Mouse (Mus musculus) cortical plate, adult 2 months (tissue): Measurements from ENCODE around the gene Ak5. TPM values are rescaled to one million over a fixed set of nuclear protein-coding genes. Genes with fewer than 3 reads are reported as not detected.
"Not testable (repeated sequence)": the region's sequence is repeated elsewhere in the genome, so short reads cannot be mapped to it uniquely, and the experiment has no call there.

Source experiments
- H3K27ac ChIP-seq: fragments of 200-500 bp; 2 replicates; pipeline ENCODE4 v1.5.1; 2012; ENCODE audit warnings: low read length, control low read depth, inconsistent platforms; ENCODE audit not compliant: insufficient read depth
- H3K4me1 ChIP-seq: fragments of 200-500 bp; 2 replicates; pipeline ENCODE4 v1.6.1; 2011; ENCODE audit warnings: low read length; ENCODE audit not compliant: control insufficient read depth, insufficient read depth
- H3K4me3 ChIP-seq: fragments of 200-500 bp; 2 replicates; pipeline ENCODE4 v1.5.1; 2011; ENCODE audit warnings: mild to moderate bottlenecking, low read length, control low read depth; ENCODE audit not compliant: insufficient read depth
- CTCF ChIP-seq: fragments of 200-500 bp; IDR thresholded peaks from 2 replicates; pipeline ENCODE4 v1.5.1; 2011; ENCODE audit warnings: mild to moderate bottlenecking, control low read depth, low read length; ENCODE audit not compliant: insufficient read depth; ENCODE audit errors: extremely low read depth
- POLR2A ChIP-seq: fragments of 200-500 bp; IDR thresholded peaks from 2 replicates; pipeline ENCODE4 v1.6.1; 2011; ENCODE audit warnings: mild to moderate bottlenecking, low read length, control low read depth; ENCODE audit not compliant: insufficient read depth; ENCODE audit errors: extremely low read depth
- polyA plus RNA-seq: library from polyadenylated mRNA; depleted of rRNA; stranded (reverse); fragments of >200 nt; gene quantifications from 2 replicates; pipeline ENCODE4 v1.2.3, GENCODE M21; 2012

Ak5 gene
- polyA plus RNA-seq, 1 experiment, result 53.8 TPM

- TF ChIP-seq POLR2A (no peak), CTCF (no peak)
- peak overlapping the region; percentile 71 for H3K27ac ChIP-seq
- H3K4me3 ChIP-seq, result no peak overlapping the region
- H3K4me1 ChIP-seq, result peaks cover 5% of the 10 kb centered on the region
These were observed 75.3 kb downstream of the Ak5 start for GRCm38 (mm10) chr3:152592767-152593425.

DNA sequence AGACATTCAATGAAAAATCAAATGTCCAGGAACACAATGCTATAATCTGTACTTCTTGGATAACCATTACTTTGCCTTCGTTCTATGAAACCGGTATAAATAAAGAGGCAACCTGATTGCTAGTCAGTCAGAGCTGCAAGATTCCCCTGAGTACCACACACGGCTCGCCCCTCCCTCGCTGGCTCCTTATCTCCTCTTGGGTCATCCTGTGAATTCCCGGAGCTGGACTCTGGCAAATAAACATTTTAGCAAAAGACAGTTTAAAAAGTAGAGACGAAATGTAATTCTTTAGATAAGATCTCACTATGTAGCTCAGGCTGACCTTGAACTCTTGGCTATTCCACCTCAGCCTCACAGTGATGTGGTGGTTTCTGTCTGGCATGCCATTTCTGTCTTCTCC, 77.7 kb downstream of the Ak5 start:
- no peak for TF ChIP-seq CTCF
- no peak for TF ChIP-seq POLR2A
- H3K4me3 ChIP-seq, result no peak overlapping the region
- H3K4me1 ChIP-seq, result peaks cover 5% of the 10 kb centered on the region
- no peak overlapping the region for H3K27ac ChIP-seq

DNA sequence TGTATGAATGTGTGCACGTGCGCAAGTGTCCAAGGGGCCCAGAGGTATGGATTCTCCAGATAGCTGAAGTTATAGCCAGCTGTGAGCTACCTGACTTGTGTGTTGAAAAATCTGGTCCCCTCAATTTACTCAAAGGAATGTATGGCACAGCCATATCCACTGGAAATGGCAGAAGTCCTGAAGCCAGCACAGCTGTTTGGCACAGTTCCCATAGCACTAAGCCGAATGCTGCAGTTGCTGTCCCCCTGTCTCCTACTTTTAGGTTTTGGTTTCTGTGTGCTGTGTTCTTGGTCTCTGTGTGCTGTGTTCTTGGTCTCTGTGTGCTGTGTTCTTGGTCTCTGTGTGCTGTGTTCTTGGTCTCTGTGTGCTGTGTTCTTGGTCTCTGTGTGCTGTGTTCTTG, 79.1 kb downstream of the Ak5 start:
- not testable (repeated sequence) for H3K4me3 ChIP-seq

GRCm38 (mm10) chr3:152587007-152587406, 81.2 kb downstream of the Ak5 start:
- H3K27ac ChIP-seq, result no peak overlapping the region
- no peak overlapping the region for H3K4me3 ChIP-seq
- TF ChIP-seq POLR2A, result no peak
- no peak for TF ChIP-seq CTCF
- no peaks in the 10 kb centered on the region; the same call in 1 of the 2 replicates for H3K4me1 ChIP-seq

More for the DNA sequence above, 79.1 kb downstream of the Ak5 start:
- H3K27ac ChIP-seq, H3K4me1 ChIP-seq: not testable (repeated sequence)

DNA sequence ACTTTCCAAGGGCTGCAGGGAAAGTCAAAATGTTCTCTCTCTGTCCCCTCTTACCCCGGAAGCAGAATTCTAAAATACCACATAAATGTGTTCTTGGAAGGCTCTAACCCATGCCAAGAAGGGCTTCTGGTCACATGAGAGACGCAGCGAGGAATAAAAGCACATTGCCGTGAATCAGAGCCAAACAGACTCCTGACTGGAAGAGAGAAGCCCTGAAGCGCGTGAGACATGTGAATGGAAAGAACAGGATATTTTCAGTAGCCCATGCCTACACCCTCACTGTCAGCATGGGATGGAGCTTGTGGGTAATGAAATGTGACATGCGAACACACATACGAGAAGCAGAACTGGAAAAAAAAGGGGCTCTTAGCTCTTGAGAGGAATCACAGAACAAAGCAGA, 82.0 kb downstream of the Ak5 start:
- TF ChIP-seq CTCF, result no peak
- no peak for TF ChIP-seq POLR2A
- Histone ChIP-seq H3K4me1 (no peaks in the 10 kb centered on the region; the same call in 1 of the 2 replicates), H3K4me3 (no peak overlapping the region), H3K27ac (no peak overlapping the region)

DNA sequence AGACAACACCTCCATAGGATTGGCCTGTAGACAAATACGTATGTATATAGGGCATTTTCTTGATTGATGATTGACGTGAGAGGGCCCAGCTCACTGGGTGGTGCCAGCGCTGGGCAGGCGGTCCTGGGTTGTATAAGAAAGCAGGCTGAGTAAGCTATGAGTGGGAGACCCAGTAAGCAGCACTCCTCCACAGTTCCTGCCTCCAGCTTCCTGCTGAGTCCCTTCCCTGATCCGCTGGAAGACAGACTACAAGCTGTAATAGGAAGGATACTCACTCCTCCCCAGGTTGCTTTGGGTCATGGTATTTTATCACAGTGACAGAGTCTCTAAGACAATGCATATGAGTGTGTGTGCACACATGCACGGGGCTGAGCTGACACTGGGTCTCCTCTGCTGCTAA, 82.6 kb downstream of the Ak5 start:
- H3K4me1 ChIP-seq, result no peaks in the 10 kb centered on the region; the same call in 1 of the 2 replicates
- no peak overlapping the region for H3K27ac ChIP-seq
- no peak for TF ChIP-seq CTCF
- TF ChIP-seq POLR2A, result no peak

DNA sequence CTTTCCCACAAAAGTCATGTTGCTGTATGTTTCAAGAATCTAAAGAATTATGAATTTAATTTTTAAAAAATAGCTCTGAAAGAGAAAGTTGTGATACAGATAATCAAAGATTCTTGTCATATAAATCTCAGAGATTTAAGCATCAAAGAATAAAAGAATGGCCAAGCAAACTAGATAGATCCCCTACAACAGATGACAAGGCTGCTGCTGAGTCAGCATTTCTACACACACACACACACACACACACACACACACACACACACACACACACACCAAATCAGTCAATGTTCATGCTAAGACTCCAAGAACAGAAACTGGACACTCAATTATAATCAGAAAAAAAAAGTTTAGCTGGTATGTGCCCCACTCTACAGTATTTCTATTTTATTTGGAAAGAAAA, 85.1 kb downstream of the Ak5 start:
- TF ChIP-seq CTCF (no peak), POLR2A (no peak)
- no peak overlapping the region for H3K4me3 ChIP-seq
- no peak overlapping the region for H3K27ac ChIP-seq
- peaks cover 6% of the 10 kb centered on the region for H3K4me1 ChIP-seq

More for the DNA sequence above, 82.6 kb downstream of the Ak5 start:
- H3K4me3 ChIP-seq, result no peak overlapping the region

GRCm38 (mm10) chr3:152581853-152582252, 86.3 kb downstream of the Ak5 start:
- H3K4me1 ChIP-seq, H3K4me3 ChIP-seq, H3K27ac ChIP-seq: not testable (repeated sequence)

DNA sequence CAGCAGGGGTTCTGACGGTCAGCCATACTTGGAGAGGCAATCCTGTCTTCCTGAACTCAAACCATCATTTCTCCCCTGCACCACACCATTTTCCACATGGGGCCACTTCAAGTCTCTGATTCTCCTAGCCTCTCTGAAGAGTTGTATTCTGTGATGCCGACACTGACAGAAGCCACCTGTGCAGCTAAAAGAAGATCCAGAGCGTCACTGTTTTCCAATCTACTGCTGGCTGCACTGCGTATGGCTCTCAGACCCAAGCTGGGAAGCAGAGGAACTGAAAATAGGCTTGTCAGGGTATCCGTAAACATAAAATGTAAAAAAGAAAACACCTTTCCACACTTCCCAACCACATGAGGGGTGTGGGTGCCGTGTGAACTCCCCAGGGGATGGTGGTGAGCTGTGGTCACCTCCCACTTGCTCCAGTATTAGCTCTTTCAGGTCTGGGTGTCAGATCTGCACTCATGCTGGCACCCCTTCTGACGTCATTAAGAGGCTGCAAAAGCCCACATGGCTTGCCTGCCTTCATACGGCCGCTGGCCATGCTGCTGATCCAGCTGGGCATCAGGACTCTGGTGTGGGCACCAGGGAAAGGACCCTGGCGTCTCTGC, 88.1 kb downstream of the Ak5 start:
- Histone ChIP-seq H3K4me1 (peaks cover 8% of the 10 kb centered on the region), H3K27ac (0 out of 2 replicates have a peak overlapping the region, but pooled peaks have one; percentile 21), H3K4me3 (no peak overlapping the region)
- no peak for TF ChIP-seq CTCF
- no peak for TF ChIP-seq POLR2A
